Mouse (Mus musculus): Measurements from ENCODE around the gene 4930556J24Rik. TPM values are rescaled to one million over a fixed set of nuclear protein-coding genes. Genes with fewer than 3 reads are reported as not detected.
"Not testable (repeated sequence)": the region's sequence is repeated elsewhere in the genome, so short reads cannot be mapped to it uniquely, and the experiment has no call there.

The 4930556J24Rik gene
- polyA plus RNA-seq, 1 experiment: not detected

- DNase-seq (ENCODE audit: low read depth): no peak
Measured at GRCm38 (mm10) chr11:3973081-3973480, 3.5 kb downstream of the 4930556J24Rik start.

GRCm38 (mm10) chr11:3970361-3970760 is 6.2 kb downstream of the 4930556J24Rik start:
- DNase-seq (ENCODE audit: low read depth): no peak

GRCm38 (mm10) chr11:3969837-3970236 is 6.7 kb downstream of the 4930556J24Rik start:
- no peak for DNase-seq (ENCODE audit: low read depth)

GRCm38 (mm10) chr11:3964416-3965172 is 12.0 kb downstream of the 4930556J24Rik start:
- DNase-seq (ENCODE audit: low read depth): no peak

- DNase-seq (ENCODE audit: low read depth): peak; percentile 45
Measured at GRCm38 (mm10) chr11:3963610-3964415, 12.8 kb downstream of the 4930556J24Rik start, which contains the start of gene Pes1. Gene Pes1 (plus strand): TSS chr11:3963975.

GRCm38 (mm10) chr11:3963155-3963554 is 13.4 kb downstream of the 4930556J24Rik start:
- no peak for DNase-seq (ENCODE audit: low read depth)

GRCm38 (mm10) chr11:3961761-3962160 is 14.8 kb downstream of the 4930556J24Rik start:
- no peak for DNase-seq (ENCODE audit: low read depth)

GRCm38 (mm10) chr11:3960901-3961300 is 15.7 kb downstream of the 4930556J24Rik start:
- no peak for DNase-seq (ENCODE audit: low read depth)

GRCm38 (mm10) chr11:3955371-3955770 is 21.2 kb downstream of the 4930556J24Rik start:
- not testable (repeated sequence) for DNase-seq (ENCODE audit: low read depth)

GRCm38 (mm10) chr11:3954876-3955275 is 21.7 kb downstream of the 4930556J24Rik start:
- not testable (repeated sequence) for DNase-seq (ENCODE audit: low read depth)

GRCm38 (mm10) chr11:3946386-3946785 is 30.2 kb downstream of the 4930556J24Rik start:
- no peak for DNase-seq (ENCODE audit: low read depth)

GRCm38 (mm10) chr11:3941371-3941770 is 35.2 kb downstream of the 4930556J24Rik start:
- no peak for DNase-seq (ENCODE audit: low read depth)

- no peak for DNase-seq (ENCODE audit: low read depth)
Measured at GRCm38 (mm10) chr11:3937321-3937874, 39.2 kb downstream of the 4930556J24Rik start.

- DNase-seq (ENCODE audit: low read depth): no peak
Measured at GRCm38 (mm10) chr11:3936318-3936717, 40.3 kb downstream of the 4930556J24Rik start.

GRCm38 (mm10) chr11:3935135-3935534 is 41.4 kb downstream of the 4930556J24Rik start:
- no peak for DNase-seq (ENCODE audit: low read depth)

- no peak for DNase-seq (ENCODE audit: low read depth)
Measured at GRCm38 (mm10) chr11:3933756-3934285, 42.8 kb downstream of the 4930556J24Rik start.

GRCm38 (mm10) chr11:3931511-3932211 is 44.9 kb downstream of the 4930556J24Rik start, which contains the start of gene Tcn2:
Gene Tcn2 (minus strand): TSS chr11:3932159.
- peak; percentile 71 for DNase-seq (ENCODE audit: low read depth)

- no peak for DNase-seq (ENCODE audit: low read depth)
Measured at GRCm38 (mm10) chr11:3930931-3931330, 45.6 kb downstream of the 4930556J24Rik start.

GRCm38 (mm10) chr11:3930019-3930418 is 46.6 kb downstream of the 4930556J24Rik start:
- DNase-seq (ENCODE audit: low read depth): no peak

- DNase-seq (ENCODE audit: low read depth): no peak
Measured at GRCm38 (mm10) chr11:3925916-3926315, 50.7 kb downstream of the 4930556J24Rik start.

- no peak for DNase-seq (ENCODE audit: low read depth)
Measured at GRCm38 (mm10) chr11:3922731-3923130, 53.8 kb downstream of the 4930556J24Rik start.
